Mouse (Mus musculus) hematopoietic multipotent progenitor cell, adult 10-12 weeks (in vitro differentiated cells): Measurements from ENCODE around the gene Tsc22d1. TPM values are rescaled to one million over a fixed set of nuclear protein-coding genes. Genes with fewer than 3 reads are reported as not detected.

Experiments used
- polyA plus RNA-seq: library from polyadenylated mRNA; stranded (reverse); fragments of >175 nt; gene quantifications from 2 replicates; pipeline ENCODE4 v1.2.3, GENCODE M21; 2012; ENCODE audit warnings: low replicate concordance

The Tsc22d1 gene
- polyA plus RNA-seq = 53.4 and 89.4 TPM in 2 replicates

DNA sequence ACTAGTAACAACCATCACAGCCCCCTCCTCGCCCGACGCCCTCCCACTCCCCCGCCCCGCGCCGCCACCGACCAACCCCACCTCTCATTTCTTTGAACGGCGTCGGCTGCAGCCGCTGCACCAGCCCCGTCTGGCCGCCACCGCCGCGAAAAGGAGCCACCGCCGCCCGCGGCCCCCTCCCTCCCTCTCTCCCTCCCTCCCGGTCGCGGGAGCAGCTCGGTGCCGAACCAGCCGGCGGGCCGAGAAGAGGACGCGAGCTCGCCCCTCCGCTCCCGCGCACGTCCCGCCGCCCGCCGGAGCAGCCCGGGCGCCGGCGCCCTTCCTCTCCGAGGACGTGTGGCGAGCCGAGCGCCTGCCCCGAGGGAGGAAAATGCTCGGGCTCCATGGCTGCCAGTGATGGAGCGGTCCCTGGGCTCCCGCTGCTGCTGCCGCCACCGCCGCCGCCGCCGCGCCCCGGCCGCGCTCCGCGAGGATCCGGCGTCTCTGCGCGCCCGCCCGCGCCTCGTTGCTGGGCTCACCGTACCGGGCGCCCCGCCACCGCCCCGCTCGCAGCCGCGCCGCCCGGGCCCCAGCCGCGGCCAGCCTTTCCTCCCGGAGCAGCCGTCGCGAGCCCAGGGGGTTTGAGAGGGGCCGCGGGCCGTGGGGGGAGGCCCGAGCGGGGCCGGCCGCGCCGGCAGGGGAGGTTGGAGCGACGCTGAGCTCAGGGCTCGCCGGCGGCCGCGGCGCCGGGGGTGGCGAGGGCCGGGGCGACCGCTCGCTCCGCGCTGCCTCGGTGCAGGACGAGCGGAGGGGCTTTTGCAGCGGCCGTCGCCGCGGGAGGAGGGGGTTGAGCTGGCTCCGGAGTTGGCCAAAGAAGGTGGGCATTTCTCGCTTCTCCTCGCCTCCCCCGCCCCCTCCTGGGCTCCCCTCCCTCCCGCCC lies at the start of gene Tsc22d1:
Gene Tsc22d1, plus strand, starts transcription at position 100 of the 919 bp plus-strand sequence.

DNA sequence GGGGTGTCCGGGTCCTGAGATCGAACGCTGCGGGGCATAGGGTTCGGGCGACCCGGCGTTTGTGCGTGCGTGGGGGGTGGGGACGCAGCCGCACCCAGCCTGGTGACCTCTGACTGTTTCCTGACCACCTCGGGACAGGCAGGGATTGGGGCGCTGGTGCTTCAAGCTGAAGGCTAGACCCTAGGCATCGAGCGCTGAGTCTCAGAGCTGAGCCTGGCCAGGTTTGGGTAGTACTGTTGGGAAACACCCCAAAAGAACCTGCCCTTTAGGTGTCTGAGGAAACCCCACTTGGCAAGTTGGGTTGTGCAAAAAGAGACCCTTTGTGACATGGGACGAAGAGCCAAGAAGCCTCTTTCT lies 142.1 kb downstream of the Tsc22d1 start, which contains the start of gene Serp2:
Gene Serp2, minus strand, starts transcription at position 38 of the 357 bp plus-strand sequence.

Other genes with a start within 250 kb of the Tsc22d1 start
- 4.1 and 10.5 TPM in 2 replicates for gene Serp2, start 141.9 kb downstream of the Tsc22d1 start, polyA plus RNA-seq